Mouse (Mus musculus) right cerebral cortex, adult 2 months (tissue): ENCODE data around the gene Mcrip1.
A peak's percentile ranks its signal among the peaks of the same experiment; 100 is the strongest.
"Not testable (repeated sequence)": the region's sequence is repeated elsewhere in the genome, so short reads cannot be mapped to it uniquely, and the experiment has no call there.

ENCODE experiments used
- DNase-seq, 2 experiments: peaks; one replicate each; pipeline ENCODE4 v3.0.0; 2021 to 2022; ENCODE audit warnings: low spot score in 2 of 2

The Mcrip1 gene

DNA sequence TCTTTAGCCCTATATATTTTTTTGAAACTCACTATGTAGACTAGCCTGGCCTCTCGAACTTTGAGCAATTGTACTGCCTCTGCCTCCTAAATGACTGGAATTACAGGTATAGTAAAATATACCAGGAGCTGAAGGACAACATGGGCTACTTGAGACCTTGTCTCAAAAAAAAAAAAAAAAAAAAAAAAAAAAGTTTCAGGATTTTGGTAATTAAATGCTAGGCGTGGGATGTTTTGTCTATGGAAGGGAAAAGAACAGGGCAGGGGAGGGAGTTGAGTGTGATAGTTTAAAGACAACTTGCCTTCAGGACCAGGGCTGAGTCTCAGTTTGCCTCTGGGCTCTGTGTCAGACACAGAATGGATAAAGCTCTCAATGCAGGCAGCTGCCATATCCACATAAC lies 25.5 kb upstream of the Mcrip1 start:
- DNase-seq: no peak

- DNase-seq: no peak
Measured at GRCm38 (mm10) chr11:120574278-120574600, 24.7 kb upstream of the Mcrip1 start.

DNA sequence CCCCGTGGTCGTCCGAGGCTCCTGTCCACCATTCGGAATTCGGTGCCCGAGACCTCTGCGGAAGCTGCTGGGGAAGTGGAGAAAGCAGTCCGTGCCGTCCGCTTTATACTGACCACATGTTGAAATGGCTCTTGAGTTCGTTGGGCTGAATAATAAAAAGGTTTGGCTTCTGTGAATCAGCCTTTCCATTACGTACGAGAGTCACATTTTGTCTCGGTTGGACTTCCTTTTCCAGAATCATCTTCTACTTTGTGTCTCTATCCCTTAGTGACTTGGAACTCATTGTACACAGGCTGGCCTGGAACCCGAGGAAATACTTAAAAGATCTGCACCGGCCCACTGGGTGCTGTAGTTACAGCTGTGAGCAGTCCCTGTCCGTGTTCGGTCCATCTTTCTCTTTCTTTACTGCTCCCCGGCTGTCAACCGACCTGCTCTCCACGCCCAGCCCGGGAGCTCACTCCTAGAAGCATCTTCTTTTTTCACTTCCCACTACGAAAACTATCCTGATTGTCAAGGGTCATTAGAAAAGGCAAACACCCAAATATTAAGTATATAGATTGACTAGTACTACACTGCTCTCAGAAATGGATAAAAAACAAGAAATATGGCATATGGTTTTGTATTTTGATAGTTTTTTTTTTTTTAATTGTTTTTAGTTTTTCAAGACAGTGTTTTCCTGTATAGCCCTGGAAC lies 24.2 kb upstream of the Mcrip1 start:
- no peak for DNase-seq

DNA sequence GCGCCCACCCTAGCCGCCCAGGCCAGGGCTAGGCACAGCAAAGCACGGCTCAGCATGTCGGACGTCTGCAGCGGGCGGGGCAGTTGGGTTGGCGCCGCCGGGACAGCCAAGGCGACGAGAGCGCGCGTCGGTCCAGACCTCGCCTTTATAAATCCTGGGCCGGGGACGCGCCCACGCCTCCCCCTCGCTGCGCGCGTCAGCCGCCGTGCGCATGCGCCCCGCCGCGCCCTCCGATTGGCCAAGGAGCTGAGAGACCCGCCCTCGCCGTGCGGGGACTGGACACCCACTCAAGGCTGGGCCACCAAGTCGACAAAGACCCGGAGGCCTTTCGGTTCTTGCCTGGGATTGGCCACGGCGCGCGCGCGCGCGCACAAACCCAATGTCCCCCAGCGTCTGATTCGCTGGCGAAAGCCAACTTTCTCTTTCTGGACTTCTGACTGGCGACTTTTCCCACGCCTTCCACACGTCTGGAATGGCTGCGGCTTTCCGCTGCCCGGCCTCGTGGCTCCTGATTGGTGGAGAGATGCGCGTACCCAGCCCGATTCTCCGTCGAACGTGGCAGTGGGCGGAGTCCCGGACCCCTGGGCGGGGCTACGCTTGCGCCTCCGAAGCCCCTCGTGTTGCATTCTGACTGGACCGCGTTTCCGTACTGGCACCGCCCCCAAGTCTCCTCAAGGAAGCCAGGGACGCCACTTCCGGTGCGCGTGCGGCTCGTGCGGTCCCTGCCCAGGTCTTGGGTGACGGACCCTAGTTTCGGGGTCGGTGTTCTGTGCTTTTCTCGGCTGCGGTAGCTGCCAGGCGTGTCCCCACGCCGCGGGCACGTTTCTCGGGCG lies 23.4 kb upstream of the Mcrip1 start, which contains the start of gene P4hb:
P4hb (minus strand) TSS at position 502 of the 833 bp plus-strand sequence.
- peak; percentile 99 for DNase-seq

- DNase-seq: no peak
Measured at GRCm38 (mm10) chr11:120572417-120572751, 22.9 kb upstream of the Mcrip1 start.

- DNase-seq: no peak
Measured at GRCm38 (mm10) chr11:120571754-120572416, 22.4 kb upstream of the Mcrip1 start.

- no peak for DNase-seq
Measured at GRCm38 (mm10) chr11:120571122-120571521, 21.6 kb upstream of the Mcrip1 start.

DNA sequence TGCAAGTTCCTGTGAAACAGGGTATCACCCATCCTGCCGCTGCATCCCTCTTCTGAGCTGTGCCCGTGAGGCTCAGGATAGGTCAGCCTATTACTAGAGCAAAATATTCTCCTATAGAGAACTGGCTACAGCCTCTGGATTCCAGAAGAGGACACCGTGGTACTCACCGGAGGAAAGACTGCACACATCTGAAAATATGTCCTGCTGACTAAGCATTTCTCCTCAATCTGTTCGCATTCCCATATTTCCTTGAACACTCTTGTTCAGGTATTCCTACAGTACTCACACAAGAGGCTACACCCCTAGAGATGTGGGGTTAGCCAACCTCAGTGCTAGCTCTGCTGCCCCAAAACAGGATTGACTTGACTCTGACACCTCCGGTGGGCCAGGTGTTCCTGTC lies 18.8 kb upstream of the Mcrip1 start:
- DNase-seq: no peak

DNA sequence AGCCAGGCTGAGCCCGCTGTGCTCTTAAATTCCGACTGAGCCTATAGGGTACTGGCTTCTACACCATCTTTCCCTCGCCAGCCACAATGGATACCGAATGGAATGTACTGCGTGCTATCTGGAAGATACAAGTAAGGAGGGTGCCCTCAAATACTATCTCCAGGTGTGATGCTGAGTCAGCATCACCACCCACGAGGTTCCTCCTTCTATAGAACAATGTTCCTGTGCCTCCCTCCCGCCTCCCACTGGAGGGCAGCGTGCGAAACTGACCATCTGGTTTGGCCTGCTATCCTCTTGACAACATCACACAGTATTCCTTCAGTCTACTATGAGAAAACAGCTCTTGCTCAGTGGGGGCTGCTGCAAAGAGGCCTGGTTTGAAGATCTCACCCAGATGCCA lies 15.6 kb upstream of the Mcrip1 start:
- DNase-seq: peak; percentile 29 to 36

- no peak for DNase-seq
Measured at GRCm38 (mm10) chr11:120562949-120563348, 13.4 kb upstream of the Mcrip1 start.

DNA sequence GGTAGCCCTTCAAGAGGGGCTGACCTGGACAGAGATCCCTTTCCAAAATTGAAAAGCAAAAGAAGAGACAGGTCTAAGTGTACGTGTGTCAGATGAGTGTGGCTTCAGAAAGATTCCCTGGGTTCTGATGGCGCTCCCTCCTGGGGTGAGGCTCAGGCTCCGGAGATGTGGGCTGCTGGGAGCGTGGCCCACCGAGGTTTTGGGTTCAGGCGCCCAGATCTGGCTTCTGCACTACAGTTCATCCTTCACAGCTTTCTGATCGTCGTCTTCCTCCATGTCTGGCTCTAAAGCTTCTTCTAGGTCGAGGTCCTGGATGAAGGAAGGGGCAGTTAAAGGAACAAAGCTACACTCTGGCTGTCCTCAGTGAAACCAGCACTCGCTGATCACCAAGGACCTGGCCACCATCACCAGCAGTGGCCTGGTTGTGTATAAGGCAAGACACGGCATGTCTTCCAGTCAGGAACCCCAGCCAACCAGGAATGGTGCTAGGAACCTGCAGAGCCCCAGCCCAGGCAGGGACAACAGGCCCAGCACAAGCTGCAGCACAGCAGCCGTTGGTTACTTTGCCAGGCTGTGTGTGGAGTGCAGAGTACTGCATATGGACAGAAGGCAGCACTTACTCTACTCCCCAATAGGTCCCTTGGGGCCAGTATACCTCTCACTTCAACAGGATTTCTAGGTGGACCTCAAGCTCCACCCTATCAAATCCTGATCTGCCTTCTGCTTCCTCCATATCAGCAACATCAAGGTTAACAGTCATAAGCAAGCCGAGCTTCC lies 11.6 kb upstream of the Mcrip1 start:
- no peak for DNase-seq

DNA sequence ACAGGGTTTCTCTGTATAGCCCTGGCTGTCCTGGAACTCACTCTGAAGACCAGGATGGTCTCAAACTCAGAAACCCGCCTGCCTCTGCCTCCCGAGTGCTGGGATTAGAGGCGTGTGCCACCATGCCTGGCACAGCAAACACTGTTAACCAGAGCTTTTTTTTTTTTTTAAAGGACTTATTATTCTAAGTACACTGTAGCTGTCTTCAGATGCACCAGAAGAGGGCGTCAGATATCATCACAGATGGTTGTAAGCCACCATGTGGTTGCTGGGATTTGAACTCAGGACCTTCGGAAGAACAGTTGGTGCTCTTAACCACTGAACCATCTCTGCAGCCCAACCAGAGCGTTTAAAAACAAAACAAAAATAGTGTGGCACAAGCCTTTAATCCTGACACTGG lies 9.3 kb upstream of the Mcrip1 start:
- not testable (repeated sequence) for DNase-seq

DNA sequence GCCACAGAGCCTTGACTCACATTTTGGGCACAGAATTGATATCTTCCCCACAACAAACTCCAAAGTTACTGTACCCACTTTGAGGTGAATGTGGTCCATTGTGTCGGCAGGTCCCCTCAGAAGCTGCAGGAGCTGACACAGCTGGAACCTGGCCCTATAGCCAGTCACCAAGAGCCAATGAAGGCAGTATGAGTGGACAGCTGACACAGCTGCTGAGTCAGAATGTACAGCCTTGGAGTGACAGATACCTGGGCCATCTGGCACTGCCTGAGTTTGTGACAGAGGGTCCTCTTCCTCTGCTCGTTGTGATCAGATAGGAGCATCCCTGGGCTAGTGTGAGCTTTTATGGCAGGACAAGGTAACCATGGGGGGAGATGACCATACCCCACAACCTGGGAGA lies 5.7 kb upstream of the Mcrip1 start:
- DNase-seq: no peak

GRCm38 (mm10) chr11:120554834-120555233 lies 5.3 kb upstream of the Mcrip1 start:
- no peak for DNase-seq

DNA sequence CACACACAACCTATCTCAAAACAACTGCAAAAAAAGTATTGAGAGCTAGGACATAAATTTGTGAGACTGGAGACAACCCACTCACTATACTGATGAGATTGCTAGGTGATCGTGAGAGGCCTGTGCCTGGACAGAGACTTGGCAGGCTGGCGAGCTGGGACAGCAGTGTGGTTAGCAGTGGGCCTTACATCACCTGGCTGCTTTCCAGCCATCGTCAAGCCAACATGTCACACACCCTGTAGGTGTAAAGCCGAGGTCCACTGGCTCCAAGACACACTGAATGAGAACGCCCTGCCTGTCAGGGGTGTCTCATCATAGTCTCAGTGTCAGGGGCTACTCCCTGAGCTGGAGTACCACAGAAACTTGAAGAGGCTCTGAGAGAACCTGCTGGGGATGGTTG lies 3.2 kb upstream of the Mcrip1 start:
- DNase-seq: no peak

- no peak for DNase-seq
Measured at GRCm38 (mm10) chr11:120550810-120551440, 1.4 kb upstream of the Mcrip1 start, which contains the start of gene Ppp1r27. TSS of gene Ppp1r27 (minus strand) at chr11:120551132.

GRCm38 (mm10) chr11:120549986-120550809 lies 671 bp upstream of the Mcrip1 start:
- DNase-seq: no peak

- DNase-seq: no peak
Measured at GRCm38 (mm10) chr11:120548786-120549167, 750 bp downstream of the Mcrip1 start.

GRCm38 (mm10) chr11:120548214-120548613 lies 1.3 kb downstream of the Mcrip1 start:
- no peak for DNase-seq

DNA sequence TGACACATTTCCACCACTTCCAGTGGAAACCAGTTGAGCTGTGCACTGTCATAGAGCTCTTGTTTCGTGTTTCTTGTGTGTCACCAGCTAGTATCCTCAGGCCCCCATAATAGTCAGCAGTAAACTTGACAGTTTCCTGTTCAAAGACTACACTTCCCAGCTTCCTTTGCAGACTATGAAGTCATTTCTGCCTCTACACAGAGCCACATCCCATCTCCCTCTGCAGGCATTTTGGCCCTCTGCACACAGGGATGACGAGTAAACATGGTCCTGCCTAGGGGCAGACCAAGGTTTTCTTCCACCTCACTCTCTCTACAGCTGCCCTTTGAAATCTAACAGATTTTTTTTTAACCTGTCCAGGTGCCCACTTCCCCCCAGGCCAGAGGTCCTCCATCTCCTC lies 2.1 kb downstream of the Mcrip1 start:
- no peak for DNase-seq

GRCm38 (mm10) chr11:120545964-120546363 lies 3.6 kb downstream of the Mcrip1 start:
- DNase-seq: no peak
